Mouse (Mus musculus): Measurements from ENCODE around the gene Cacna1b.

DNA sequence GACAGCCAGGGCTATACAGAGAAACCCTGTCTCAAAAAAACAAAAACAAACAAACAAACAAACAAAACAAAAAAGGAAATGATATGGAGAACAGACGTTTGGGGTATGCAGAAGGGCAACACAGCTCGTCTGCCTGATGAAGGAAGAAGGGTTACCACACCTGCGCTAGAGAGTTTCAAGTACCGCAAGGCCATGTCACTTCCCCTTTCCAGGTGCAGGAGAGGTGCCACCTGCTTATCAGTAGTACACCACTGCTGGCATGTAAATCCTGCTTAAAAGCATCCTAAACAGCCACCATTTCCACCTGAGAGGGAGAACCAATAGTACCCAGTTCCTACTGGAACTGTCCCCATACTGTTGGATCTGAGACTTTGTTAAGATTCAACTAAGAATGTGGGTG, 42.7 kb upstream of the Cacna1b start:
- TF ChIP-seq CTCF (IDR thresholded peaks at IDR 0.05): no peak
- TF ChIP-seq EP300 (IDR thresholded peaks at IDR 0.05): no peak

Measured in lung, postnatal 0 days (tissue).